ENCODE assay signal across 22 mouse cellular contexts in genomic region chr15:22833127-22833526, GRCm38 (mm10).
DNase-seq lines count a peak whose midpoint lies in the region; ATAC-seq and TF ChIP-seq lines count a peak whose summit lies in the region.
"Had no signal": no experiment of that assay in that cellular context is flagged by ENCODE, and none has a peak within 500 bp of the region (broad histone marks: within the 10 kb centered on the region; RNA-seq: fewer than 3 reads in every experiment).

No protein-coding gene starts in this region.

- no peak overlapping the region for H3K4me2 ChIP-seq in hindbrain, postnatal 0 days (ENCODE audit: low read depth, low read length)
- no peak overlapping the region for H3K4me2 ChIP-seq in hindbrain, embryonic 11.5 days (replicated peaks; ENCODE audit: low read depth, low read length)
- H3K4me2 ChIP-seq in lung, embryonic 14.5 days: no peak overlapping the region
- H3K4me2 ChIP-seq: heart, embryonic 13.5 days; hindbrain, embryonic 12.5 days; liver, embryonic 15.5 days had no signal

- H3K9me3 ChIP-seq in hindbrain, postnatal 0 days (ENCODE audit: low read length): no peaks in the 10 kb centered on the region
- no peaks in the 10 kb centered on the region for H3K9me3 ChIP-seq in hindbrain, embryonic 11.5 days (ENCODE audit: control insufficient read depth, low read length)
- no peaks in the 10 kb centered on the region for H3K9me3 ChIP-seq in lung, embryonic 14.5 days (ENCODE audit: low read depth, low read length)
- H3K9me3 ChIP-seq: embryonic facial prominence, embryonic 10.5 days; heart, embryonic 13.5 days; hindbrain, embryonic 12.5 days; liver, embryonic 15.5 days had no signal

- no peak for ATAC-seq in hindbrain, postnatal 0 days
- ATAC-seq in hindbrain, embryonic 11.5 days (ENCODE audit: low FRiP score): no peak
- ATAC-seq in lung, embryonic 14.5 days (ENCODE audit: insufficient read depth): no peak
- ATAC-seq: lung, postnatal 0 days; Patski had no signal

- H3K36me3 ChIP-seq in hindbrain, postnatal 0 days (ENCODE audit: insufficient read depth, low read length): no peaks in the 10 kb centered on the region
- H3K36me3 ChIP-seq in hindbrain, embryonic 11.5 days (ENCODE audit: control insufficient read depth, insufficient read depth, low read length): no peaks in the 10 kb centered on the region
- no peaks in the 10 kb centered on the region for H3K36me3 ChIP-seq in lung, embryonic 14.5 days (ENCODE audit: insufficient read depth)
- H3K36me3 ChIP-seq: embryonic facial prominence, embryonic 10.5 days; heart, embryonic 13.5 days; hindbrain, embryonic 12.5 days; liver, embryonic 15.5 days had no signal

- H3K9ac ChIP-seq in hindbrain, postnatal 0 days (replicated peaks; ENCODE audit: low read length): no peak overlapping the region
- no peak overlapping the region for H3K9ac ChIP-seq in hindbrain, embryonic 11.5 days (ENCODE audit: low read depth, low read length)
- H3K9ac ChIP-seq in lung, embryonic 14.5 days: no peak overlapping the region
- H3K9ac ChIP-seq: heart, embryonic 13.5 days; hindbrain, embryonic 12.5 days; liver, embryonic 15.5 days had no signal

- TF ChIP-seq POLR2A in brain, embryonic 14.5 days (IDR thresholded peaks at IDR 0.05; ENCODE audit: borderline replicate concordance, extremely low read depth, insufficient read depth, insufficient read length, poor library complexity, severe bottlenecking): no peak

- peak; percentile 25; the same call in 1 of the 2 replicates for TF ChIP-seq CTCF in hindbrain, postnatal 0 days (IDR thresholded peaks at IDR 0.05; ENCODE audit: low read depth)
- TF ChIP-seq CTCF in lung, embryonic 14.5 days (IDR thresholded peaks at IDR 0.05; ENCODE audit: low read depth): no peak
- TF ChIP-seq CTCF in brain, embryonic 14.5 days (IDR thresholded peaks at IDR 0.05; ENCODE audit: borderline replicate concordance, extremely low read depth, insufficient read depth, insufficient read length): no peak

- no peak for DNase-seq in hindbrain, postnatal 0 days (ENCODE audit: low spot score)
- DNase-seq in hindbrain, embryonic 11.5 days (ENCODE audit: low spot score): no peak
- DNase-seq in lung, embryonic 14.5 days: peak; percentile 28
- no peak for DNase-seq in lung, adult 18-20 months
- peak; percentile 14 for DNase-seq in Muller cell, postnatal 12 days (ENCODE audit: inconsistent ontology term)
- peak; percentile 41 for DNase-seq in brain, embryonic 14.5 days (ENCODE audit: low read depth)
- DNase-seq in gastrocnemius, adult 18-20 months (ENCODE audit: low spot score): no peak
- DNase-seq in frontal cortex, postnatal 25 days (ENCODE audit: low spot score in 2 of 2): no peak
- DNase-seq: adrenal gland, adult 2 months; cerebellum, adult 9-11 months; gastrocnemius, postnatal 25 days; heart, adult 18-20 months; heart, postnatal 14 days; kidney, adult 18-20 months; thymus, postnatal 14 days had no signal

- H3K27me3 ChIP-seq in hindbrain, postnatal 0 days (ENCODE audit: insufficient read depth, low read length): no peaks in the 10 kb centered on the region
- no peaks in the 10 kb centered on the region for H3K27me3 ChIP-seq in hindbrain, embryonic 11.5 days (ENCODE audit: control insufficient read depth, insufficient read depth, low read length)
- H3K27me3 ChIP-seq in lung, embryonic 14.5 days (ENCODE audit: insufficient read depth, low read length): no peaks in the 10 kb centered on the region
- H3K27me3 ChIP-seq: heart, embryonic 13.5 days; hindbrain, embryonic 12.5 days; liver, embryonic 15.5 days; Patski had no signal

- no peak overlapping the region for H3K4me3 ChIP-seq in hindbrain, postnatal 0 days (ENCODE audit: low read length)
- no peak overlapping the region for H3K4me3 ChIP-seq in hindbrain, embryonic 11.5 days (ENCODE audit: low read depth, low read length)
- no peak overlapping the region for H3K4me3 ChIP-seq in lung, embryonic 14.5 days (ENCODE audit: low read depth, low read length)
- H3K4me3 ChIP-seq: embryonic facial prominence, embryonic 10.5 days; heart, embryonic 13.5 days; hindbrain, embryonic 12.5 days; liver, embryonic 15.5 days had no signal

- no peaks in the 10 kb centered on the region for H3K4me1 ChIP-seq in hindbrain, postnatal 0 days (ENCODE audit: insufficient read depth, low read length)
- H3K4me1 ChIP-seq in hindbrain, embryonic 11.5 days (replicated peaks; ENCODE audit: control insufficient read depth, insufficient read depth, low read length): no peaks in the 10 kb centered on the region
- no peaks in the 10 kb centered on the region for H3K4me1 ChIP-seq in lung, embryonic 14.5 days (ENCODE audit: insufficient read depth)
- H3K4me1 ChIP-seq: embryonic facial prominence, embryonic 10.5 days; heart, embryonic 13.5 days; hindbrain, embryonic 12.5 days; liver, embryonic 15.5 days had no signal

- H3K27ac ChIP-seq in hindbrain, postnatal 0 days: no peak overlapping the region
- no peak overlapping the region for H3K27ac ChIP-seq in hindbrain, embryonic 11.5 days (ENCODE audit: low read depth, low read length)
- no peak overlapping the region for H3K27ac ChIP-seq in lung, embryonic 14.5 days (ENCODE audit: low read depth)
- H3K27ac ChIP-seq: embryonic facial prominence, embryonic 10.5 days; heart, embryonic 13.5 days; hindbrain, embryonic 12.5 days; liver, embryonic 15.5 days; macrophage had no signal

Comparison
In these comparisons a context has a peak if more than half of its experiments do, and no peak if none do; other contexts are left out.
1. DNase-seq: peak in lung, embryonic 14.5 days (single experiment), Muller cell, postnatal 12 days (single experiment) and brain, embryonic 14.5 days (single experiment); none in hindbrain, postnatal 0 days (single experiment), hindbrain, embryonic 11.5 days (single experiment), lung, adult 18-20 months (0 of 2), gastrocnemius, adult 18-20 months (single experiment) and frontal cortex, postnatal 25 days (0 of 2).